Mouse (Mus musculus) bone marrow macrophage, adult 2 months (primary cell): Measurements from ENCODE around the gene Fnbp1.

ENCODE experiments used
- CTCF ChIP-seq: IDR thresholded peaks from 2 replicates; pipeline ENCODE4 v1.5.1; 2012; ENCODE audit warnings: low read depth, mild to moderate bottlenecking, low read length, moderate library complexity
- POLR2A ChIP-seq: IDR thresholded peaks from 2 replicates; pipeline ENCODE4 v1.6.1; 2012; ENCODE audit warnings: mild to moderate bottlenecking, low read depth, low read length, borderline replicate concordance

DNA sequence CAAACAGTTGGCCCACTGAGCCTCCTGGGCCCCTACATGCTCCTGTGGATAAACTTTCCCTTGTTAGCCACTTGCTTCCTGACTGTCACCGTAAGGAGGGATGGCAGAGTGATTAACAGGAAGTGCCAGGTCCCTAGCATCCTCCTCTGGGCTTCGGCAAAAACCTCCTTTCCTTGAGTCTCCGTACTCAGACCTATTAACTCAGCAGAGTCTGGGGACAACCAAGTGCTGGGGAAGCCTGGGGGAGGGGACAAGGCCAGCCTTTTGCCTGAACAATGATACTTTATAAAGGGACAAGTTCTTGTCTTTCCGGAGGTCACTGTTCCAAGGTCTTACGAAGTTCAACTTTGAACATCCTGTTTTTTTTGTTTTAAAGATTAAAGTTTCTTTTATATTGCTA lies 54.7 kb downstream of the Fnbp1 start:
- TF ChIP-seq CTCF (no peak), POLR2A (no peak)
